In the genomic region with DNA sequence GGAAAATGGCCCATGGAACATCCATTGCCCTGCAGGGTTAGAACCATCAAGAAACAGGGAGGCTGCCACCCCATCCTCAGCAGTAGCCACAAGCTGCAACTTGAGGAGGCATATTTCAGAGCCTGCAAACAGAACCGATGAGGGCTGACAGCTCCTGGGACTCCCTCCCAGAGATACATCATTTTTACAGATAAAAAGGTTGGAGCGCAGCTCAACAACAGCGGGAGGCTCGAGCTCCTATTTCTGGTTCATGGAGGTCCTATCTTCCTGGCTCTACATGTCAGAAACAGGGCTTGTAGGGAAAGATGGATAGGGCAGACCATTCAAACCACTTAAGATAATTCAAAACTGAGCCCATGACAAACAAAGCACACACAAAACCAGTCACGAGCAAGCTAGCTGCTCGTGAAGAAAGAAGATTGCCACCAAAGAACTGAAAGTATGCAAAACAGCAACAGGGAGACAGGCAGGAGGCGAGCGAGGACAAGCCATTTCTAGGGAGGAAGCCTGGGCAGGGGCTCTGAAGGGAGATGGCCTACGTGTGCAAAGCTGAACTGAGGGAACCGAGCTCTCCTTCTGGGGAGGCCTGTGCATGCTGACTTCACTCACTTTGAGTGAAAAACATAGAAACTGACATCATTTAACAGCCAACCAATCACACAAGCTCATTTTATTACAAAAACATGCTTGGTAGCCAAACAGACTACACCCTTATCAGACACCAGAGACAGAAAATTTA, we compare ENCODE assay signal across 8 mouse cellular contexts.
A peak's percentile ranks its signal among the peaks of the same experiment; 100 is the strongest.
DNase-seq lines count a peak whose midpoint lies in the region; ATAC-seq and TF ChIP-seq lines count a peak whose summit lies in the region.

No protein-coding gene starts in this region.

- 52% methylated on average over 10 of the region's 10 CpGs for WGBS in embryonic facial prominence, embryonic 13.5 days
- 70% methylated on average over 10 of the region's 10 CpGs for WGBS in embryonic facial prominence, embryonic 10.5 days
- 61% methylated on average over 10 of the region's 10 CpGs for WGBS in midbrain, embryonic 12.5 days
- WGBS in midbrain, embryonic 10.5 days, result 74% methylated on average over 10 of the region's 10 CpGs
- WGBS in hindbrain, embryonic 12.5 days, result 57% methylated on average over 10 of the region's 10 CpGs
- 26% methylated on average over 10 of the region's 10 CpGs for WGBS in stomach, postnatal 0 days

- peak; percentile 41 for TF ChIP-seq CTCF in stomach, postnatal 0 days (IDR thresholded peaks at IDR 0.05; ENCODE audit: low read depth)

- H3K9ac ChIP-seq in embryonic facial prominence, embryonic 13.5 days, result 0 out of 2 replicates have a peak overlapping the region, but pooled peaks have one; percentile 3
- H3K9ac ChIP-seq in midbrain, embryonic 12.5 days (replicated peaks), result no peak overlapping the region
- no peak overlapping the region for H3K9ac ChIP-seq in hindbrain, embryonic 12.5 days
- H3K9ac ChIP-seq in stomach, postnatal 0 days (ENCODE audit: low read length), result no peak overlapping the region

- no peaks in the 10 kb centered on the region for H3K27me3 ChIP-seq in embryonic facial prominence, embryonic 13.5 days
- H3K27me3 ChIP-seq in embryonic facial prominence, embryonic 10.5 days (replicated peaks; ENCODE audit: low read depth, poor library complexity, severe bottlenecking), result no peaks in the 10 kb centered on the region
- no peaks in the 10 kb centered on the region for H3K27me3 ChIP-seq in midbrain, embryonic 12.5 days
- H3K27me3 ChIP-seq in midbrain, embryonic 10.5 days (ENCODE audit: low read depth, poor library complexity, severe bottlenecking), result no peaks in the 10 kb centered on the region
- 0 out of 2 replicates have a peak, but pooled peaks cover 3% of the 10 kb centered on the region for H3K27me3 ChIP-seq in hindbrain, embryonic 12.5 days
- H3K27me3 ChIP-seq in stomach, postnatal 0 days (ENCODE audit: control insufficient read depth, insufficient read depth, low read length), result no peaks in the 10 kb centered on the region

- no peak for DNase-seq in embryonic facial prominence, embryonic 10.5 days (ENCODE audit: low spot score)
- no peak for DNase-seq in midbrain, embryonic 10.5 days (ENCODE audit: low spot score)
- no peak for DNase-seq in stomach, postnatal 0 days (ENCODE audit: low spot score)
- DNase-seq in cerebellum, postnatal 14 days, result no peak

- H3K4me3 ChIP-seq in embryonic facial prominence, embryonic 13.5 days, result no peak overlapping the region
- no peak overlapping the region for H3K4me3 ChIP-seq in embryonic facial prominence, embryonic 10.5 days
- H3K4me3 ChIP-seq in midbrain, embryonic 12.5 days, result no peak overlapping the region
- no peak overlapping the region for H3K4me3 ChIP-seq in midbrain, embryonic 10.5 days
- no peak overlapping the region for H3K4me3 ChIP-seq in hindbrain, embryonic 12.5 days
- H3K4me3 ChIP-seq in stomach, postnatal 0 days (ENCODE audit: low read depth, low read length), result no peak overlapping the region

- H3K36me3 ChIP-seq in embryonic facial prominence, embryonic 13.5 days, result 0 out of 2 replicates have a peak, but pooled peaks cover 6% of the 10 kb centered on the region
- peaks cover 15% of the 10 kb centered on the region for H3K36me3 ChIP-seq in embryonic facial prominence, embryonic 10.5 days (replicated peaks)
- peaks cover 15% of the 10 kb centered on the region for H3K36me3 ChIP-seq in midbrain, embryonic 12.5 days
- peaks cover 27% of the 10 kb centered on the region for H3K36me3 ChIP-seq in midbrain, embryonic 10.5 days
- H3K36me3 ChIP-seq in hindbrain, embryonic 12.5 days, result 0 out of 2 replicates have a peak, but pooled peaks cover 4% of the 10 kb centered on the region
- no peaks in the 10 kb centered on the region for H3K36me3 ChIP-seq in stomach, postnatal 0 days (ENCODE audit: control insufficient read depth, insufficient read depth, low read length)

- H3K4me2 ChIP-seq in embryonic facial prominence, embryonic 13.5 days, result no peak overlapping the region
- H3K4me2 ChIP-seq in midbrain, embryonic 12.5 days (replicated peaks), result no peak overlapping the region
- H3K4me2 ChIP-seq in hindbrain, embryonic 12.5 days (replicated peaks), result no peak overlapping the region
- peak overlapping the region; percentile 15; the same call in 1 of the 2 replicates for H3K4me2 ChIP-seq in stomach, postnatal 0 days (replicated peaks; ENCODE audit: low read depth)

- peaks cover 4% of the 10 kb centered on the region; the same call in 1 of the 2 replicates for H3K4me1 ChIP-seq in embryonic facial prominence, embryonic 13.5 days
- H3K4me1 ChIP-seq in embryonic facial prominence, embryonic 10.5 days, result no peaks in the 10 kb centered on the region
- peaks cover 20% of the 10 kb centered on the region for H3K4me1 ChIP-seq in midbrain, embryonic 12.5 days
- peaks cover 14% of the 10 kb centered on the region for H3K4me1 ChIP-seq in midbrain, embryonic 10.5 days
- peaks cover 16% of the 10 kb centered on the region for H3K4me1 ChIP-seq in hindbrain, embryonic 12.5 days
- no peaks in the 10 kb centered on the region for H3K4me1 ChIP-seq in stomach, postnatal 0 days (replicated peaks; ENCODE audit: control insufficient read depth, insufficient read depth)

- ATAC-seq in embryonic facial prominence, embryonic 13.5 days (ENCODE audit: insufficient number of reproducible peaks, insufficient read depth, low FRiP score, low TSS enrichment, low read depth), result no peak
- no peak for ATAC-seq in midbrain, embryonic 12.5 days (ENCODE audit: low FRiP score, low read depth)
- no peak for ATAC-seq in hindbrain, embryonic 12.5 days (ENCODE audit: low FRiP score)
- ATAC-seq in stomach, postnatal 0 days (ENCODE audit: low FRiP score, low TSS enrichment), result no peak; the same call in 1 of the 2 replicates
- ATAC-seq in monocyte, adult 5-6 weeks (replicated peaks; ENCODE audit: insufficient number of reproducible peaks, low FRiP score, low TSS enrichment, poor library complexity, severe bottlenecking), result no peak

- H3K27ac ChIP-seq in embryonic facial prominence, embryonic 13.5 days, result peak overlapping the region; percentile 1; the same call in 1 of the 2 replicates
- no peak overlapping the region for H3K27ac ChIP-seq in embryonic facial prominence, embryonic 10.5 days (replicated peaks)
- H3K27ac ChIP-seq in midbrain, embryonic 12.5 days (replicated peaks), result peak overlapping the region; percentile 58
- H3K27ac ChIP-seq in midbrain, embryonic 10.5 days (replicated peaks), result no peak overlapping the region
- H3K27ac ChIP-seq in hindbrain, embryonic 12.5 days, result peak overlapping the region; percentile 76
- peak overlapping the region; percentile 36 for H3K27ac ChIP-seq in stomach, postnatal 0 days (replicated peaks)

- peaks cover 18% of the 10 kb centered on the region for H3K9me3 ChIP-seq in embryonic facial prominence, embryonic 13.5 days
- peaks cover 22% of the 10 kb centered on the region for H3K9me3 ChIP-seq in embryonic facial prominence, embryonic 10.5 days
- H3K9me3 ChIP-seq in midbrain, embryonic 12.5 days, result peaks cover 16% of the 10 kb centered on the region
- H3K9me3 ChIP-seq in midbrain, embryonic 10.5 days (replicated peaks), result peaks cover 13% of the 10 kb centered on the region
- peaks cover 21% of the 10 kb centered on the region for H3K9me3 ChIP-seq in hindbrain, embryonic 12.5 days (replicated peaks)
- 0 out of 2 replicates have a peak, but pooled peaks cover 3% of the 10 kb centered on the region for H3K9me3 ChIP-seq in stomach, postnatal 0 days (ENCODE audit: control insufficient read depth, low read length)

- TF ChIP-seq EP300 in stomach, postnatal 0 days (optimal IDR thresholded peaks at IDR 0.05), result no peak

Comparison
In these comparisons a context has a peak if more than half of its experiments do, and no peak if none do; other contexts are left out.
1. H3K27ac ChIP-seq: peak in embryonic facial prominence, embryonic 13.5 days (single experiment), midbrain, embryonic 12.5 days (single experiment), hindbrain, embryonic 12.5 days (single experiment) and stomach, postnatal 0 days (single experiment); none in embryonic facial prominence, embryonic 10.5 days (single experiment) and midbrain, embryonic 10.5 days (single experiment).